Mouse (Mus musculus) limb, embryonic 14.5 days (tissue): ENCODE measurements around the gene Rpap2. TPM values are rescaled to one million over a fixed set of nuclear protein-coding genes. Genes with fewer than 3 reads are reported as not detected.

Experiments used
- ATAC-seq: fragments of 200-750 bp; cut with Nextera tagmentation; 2 replicates; pipeline ENCODE4 v1.8.0; 2017; ENCODE audit warnings: low read depth, moderate number of reproducible peaks, moderate TSS enrichment; ENCODE audit not compliant: low FRiP score
- DNase-seq: peaks from one replicate; pipeline ENCODE4 v3.0.0-alpha.2; 2015; ENCODE audit warnings: low spot score
- H3K27ac ChIP-seq: fragments of 300-500 bp; sonication (generic); replicated peaks from 2 replicates; pipeline ENCODE4 v1.5.1; 2014; ENCODE audit warnings: low read depth, mild to moderate bottlenecking, low read length, moderate library complexity, mixed read lengths
- H3K27me3 ChIP-seq: fragments of 300-500 bp; sonication (generic); 2 replicates; pipeline ENCODE4 v1.6.1; 2014; ENCODE audit warnings: low read length, mixed read lengths; ENCODE audit not compliant: control insufficient read depth, insufficient read depth
- H3K36me3 ChIP-seq: fragments of 300-500 bp; sonication (generic); 2 replicates; pipeline ENCODE4 v1.6.1; 2014; ENCODE audit warnings: mild to moderate bottlenecking, low read length, moderate library complexity, mixed read lengths; ENCODE audit not compliant: control insufficient read depth, insufficient read depth
- H3K4me1 ChIP-seq: fragments of 300-500 bp; sonication (generic); 2 replicates; pipeline ENCODE4 v1.6.1; 2014; ENCODE audit warnings: antibody characterized with exemption, low read length, mixed read lengths; ENCODE audit not compliant: control insufficient read depth, insufficient read depth
- H3K4me2 ChIP-seq: fragments of 300-500 bp; sonication (generic); replicated peaks from 2 replicates; pipeline ENCODE4 v1.6.1; 2014; ENCODE audit warnings: low read depth, mild to moderate bottlenecking, low read length, moderate library complexity; ENCODE audit not compliant: severe bottlenecking
- H3K4me3 ChIP-seq: fragments of 300-500 bp; sonication (generic); replicated peaks from 2 replicates; pipeline ENCODE4 v1.5.1; 2014; ENCODE audit warnings: low read length
- H3K9ac ChIP-seq: fragments of 300-500 bp; sonication (generic); 2 replicates; pipeline ENCODE4 v1.6.1; 2014; ENCODE audit warnings: mild to moderate bottlenecking, low read depth, low read length, moderate library complexity; ENCODE audit not compliant: severe bottlenecking
- H3K9me3 ChIP-seq: fragments of 300-500 bp; sonication (generic); 2 replicates; pipeline ENCODE4 v1.6.1; 2016; ENCODE audit warnings: low read length; ENCODE audit not compliant: control insufficient read depth
- POLR2A ChIP-seq: fragments of 200-500 bp; IDR thresholded peaks from 2 replicates; pipeline ENCODE4 v1.8.0; 2012; ENCODE audit warnings: inconsistent platforms, mild to moderate bottlenecking, moderate library complexity, borderline replicate concordance; ENCODE audit not compliant: insufficient read depth, insufficient read length; ENCODE audit errors: extremely low read depth
- WGBS: fragments of 180-500 bp; shearing (Covaris S2); extraction: QIAGEN DNeasy Blood & Tissue Kit; methylation state at CpG from one replicate; pipeline ENCODE4 v1.1.7; 2014; 5-methylcytosine and 5-hydroxymethylcytosine counted together
- polyA plus RNA-seq, 2 experiments: library from polyadenylated mRNA; depleted of rRNA in 1 of 2; stranded (reverse) in 1 of 2; unstranded in 1 of 2; fragments of >200 nt; fragmentation: Nextera tagmentation in 1 of 2; extraction: Ambion mirVana in 1 of 2; gene quantifications; 2 replicates each; pipeline versions ENCODE4 v1.2.1 to v1.2.3; 2012 to 2014

Rpap2 gene
- polyA plus RNA-seq, 2 experiments: 12.6 to 21.6 TPM

DNA sequence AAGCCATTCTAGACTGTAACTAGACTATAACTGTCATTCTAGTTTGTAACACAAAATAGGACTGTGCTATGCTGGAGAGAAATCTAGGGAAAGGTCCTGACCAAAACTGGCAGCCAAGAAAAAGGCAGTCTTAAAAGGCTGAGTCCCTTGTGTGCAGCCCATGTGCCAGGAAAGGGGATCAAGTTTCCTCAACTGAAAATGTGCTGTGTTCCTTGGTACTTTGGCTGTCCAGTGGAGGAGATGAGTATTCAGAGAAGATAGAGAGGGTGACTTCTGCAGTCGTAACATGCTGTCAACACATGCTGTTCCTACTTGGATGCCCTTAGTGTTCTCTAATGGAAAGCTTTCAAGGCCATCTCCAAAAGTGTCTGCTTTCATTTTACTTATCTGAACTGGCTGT is 39.9 kb downstream of the Rpap2 start:
- Histone ChIP-seq H3K27ac (no peak overlapping the region), H3K4me2 (no peak overlapping the region), H3K27me3 (no peaks in the 10 kb centered on the region), H3K36me3 (peaks cover 26% of the 10 kb centered on the region), H3K4me3 (no peak overlapping the region), H3K4me1 (no peaks in the 10 kb centered on the region), H3K9ac (no peak overlapping the region), H3K9me3 (no peaks in the 10 kb centered on the region)
- DNase-seq (no peak), ATAC-seq (no peak)
- 81% methylated on average over 1 of the region's 1 CpGs for WGBS
- no peak for TF ChIP-seq POLR2A

DNA sequence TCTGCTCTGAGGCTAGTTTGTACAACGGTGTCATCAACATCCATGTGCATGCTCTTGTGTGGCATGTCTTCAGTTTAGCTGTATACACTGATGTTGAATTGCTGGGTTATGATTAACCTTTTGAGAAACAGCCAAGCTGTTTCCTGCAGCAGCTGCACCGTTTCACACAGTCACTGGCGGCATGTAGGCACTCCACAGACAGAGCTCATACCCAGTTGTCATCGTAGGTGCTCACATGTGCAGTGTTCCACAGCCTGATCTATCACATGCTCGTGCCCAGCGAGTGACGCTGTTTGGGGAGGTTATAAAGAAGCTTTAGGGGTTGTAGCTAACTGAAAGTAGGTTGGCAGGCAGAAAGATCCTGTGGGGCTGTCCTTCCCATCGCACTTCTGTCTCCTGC is 41.2 kb downstream of the Rpap2 start:
- DNase-seq (no peak), ATAC-seq (no peak)
- Histone ChIP-seq H3K9ac (no peak overlapping the region), H3K4me2 (no peak overlapping the region), H3K4me3 (no peak overlapping the region), H3K4me1 (no peaks in the 10 kb centered on the region), H3K27me3 (no peaks in the 10 kb centered on the region), H3K36me3 (peaks cover 31% of the 10 kb centered on the region), H3K27ac (no peak overlapping the region), H3K9me3 (no peaks in the 10 kb centered on the region)
- no peak for TF ChIP-seq POLR2A
- 88% methylated on average over 8 of the region's 8 CpGs for WGBS

DNA sequence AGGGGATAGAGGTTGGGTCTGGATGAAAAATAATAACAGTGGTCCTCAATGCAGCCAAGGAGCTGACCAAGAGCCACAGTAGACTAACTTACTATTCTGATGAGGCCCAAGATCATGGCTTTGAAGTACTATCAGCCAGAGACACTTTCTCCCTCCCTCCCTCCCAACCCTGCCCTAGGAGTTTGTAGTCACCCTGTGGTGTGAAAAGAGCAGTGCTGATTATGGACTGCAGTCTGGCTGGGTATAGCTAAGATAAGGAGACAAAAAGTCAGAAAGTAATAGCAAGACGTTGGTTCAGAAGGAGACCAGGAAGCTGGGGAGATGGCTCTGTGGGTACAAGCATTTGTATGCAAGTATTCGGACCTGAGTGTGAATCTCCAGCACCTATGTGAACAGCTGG is 47.4 kb downstream of the Rpap2 start:
- no peak for TF ChIP-seq POLR2A
- H3K27me3 ChIP-seq: no peaks in the 10 kb centered on the region
- H3K36me3 ChIP-seq: peaks cover 14% of the 10 kb centered on the region
- DNase-seq (no peak), ATAC-seq (no peak)
- WGBS: 88% methylated on average over 2 of the region's 2 CpGs
- no peak overlapping the region for H3K4me3 ChIP-seq
- no peak overlapping the region for H3K27ac ChIP-seq
- no peaks in the 10 kb centered on the region for H3K4me1 ChIP-seq
- no peak overlapping the region for H3K9ac ChIP-seq
- no peak overlapping the region for H3K4me2 ChIP-seq
- H3K9me3 ChIP-seq: no peaks in the 10 kb centered on the region

DNA sequence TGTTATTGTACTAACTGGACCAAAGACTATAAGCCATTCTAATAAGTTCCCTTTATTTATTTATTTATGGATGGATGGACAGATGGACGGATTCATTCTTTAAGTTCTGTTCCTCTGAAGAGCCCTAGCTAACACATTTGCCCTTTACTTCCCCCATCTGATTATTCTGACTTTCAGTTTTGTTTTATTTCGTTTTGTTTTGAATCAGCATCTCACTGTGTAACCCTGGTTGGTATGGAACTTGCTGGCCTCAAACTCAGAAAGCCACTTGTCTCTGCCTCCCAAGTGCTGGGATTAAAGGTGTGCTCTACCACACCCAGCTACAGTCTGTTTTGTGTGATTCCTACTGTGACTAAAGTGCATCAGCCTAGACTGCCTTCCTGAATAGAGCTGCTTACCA is 48.8 kb downstream of the Rpap2 start:
- Histone ChIP-seq H3K27me3 (no peaks in the 10 kb centered on the region), H3K9ac (no peak overlapping the region), H3K4me2 (no peak overlapping the region), H3K4me3 (no peak overlapping the region), H3K36me3 (peaks cover 14% of the 10 kb centered on the region), H3K9me3 (no peaks in the 10 kb centered on the region), H3K4me1 (no peaks in the 10 kb centered on the region), H3K27ac (no peak overlapping the region)
- no peak for TF ChIP-seq POLR2A
- no peak for ATAC-seq
- DNase-seq: no peak
- 86% methylated on average over 2 of the region's 2 CpGs for WGBS

GRCm38 (mm10) chr5:107647580-107647979 is 50.4 kb downstream of the Rpap2 start:
- TF ChIP-seq POLR2A: no peak
- DNase-seq: no peak
- H3K9ac ChIP-seq: no peak overlapping the region
- WGBS: 85% methylated on average over 4 of the region's 4 CpGs
- H3K4me3 ChIP-seq: no peak overlapping the region
- no peak for ATAC-seq
- no peaks in the 10 kb centered on the region for H3K4me1 ChIP-seq
- 0 out of 2 replicates have a peak, but pooled peaks cover 5% of the 10 kb centered on the region for H3K36me3 ChIP-seq
- no peaks in the 10 kb centered on the region for H3K9me3 ChIP-seq
- no peak overlapping the region for H3K4me2 ChIP-seq
- no peaks in the 10 kb centered on the region for H3K27me3 ChIP-seq
- H3K27ac ChIP-seq: no peak overlapping the region

DNA sequence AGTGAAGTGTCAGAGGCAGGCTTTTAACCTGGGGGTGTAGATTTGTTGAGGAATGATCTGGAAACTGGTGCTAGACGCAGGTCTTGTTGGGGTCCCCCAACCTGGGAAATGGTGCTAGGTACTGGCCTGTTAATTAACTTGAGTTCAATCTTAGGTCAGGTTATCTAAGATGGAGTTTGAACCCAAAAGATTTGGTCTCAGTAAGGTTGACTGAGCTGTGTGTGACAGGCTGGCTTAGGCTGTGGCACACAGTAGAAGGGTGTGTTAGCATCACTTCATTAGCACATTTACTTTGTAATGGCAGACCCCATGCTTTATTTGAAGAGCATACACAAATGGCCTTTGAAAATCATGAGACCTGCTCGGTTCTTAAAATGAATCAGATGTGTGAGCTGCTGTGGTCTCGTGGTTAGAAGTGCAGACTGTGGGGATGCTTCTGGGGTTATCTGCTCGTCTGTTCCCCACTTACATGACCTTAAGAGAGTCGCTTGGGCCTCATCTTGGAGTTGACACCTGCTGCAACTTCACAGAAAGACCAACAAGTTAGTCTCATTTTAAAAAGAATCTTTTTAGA is 51.5 kb downstream of the Rpap2 start:
- no peaks in the 10 kb centered on the region for H3K9me3 ChIP-seq
- WGBS: 68% methylated on average over 5 of the region's 5 CpGs
- H3K4me3 ChIP-seq: no peak overlapping the region
- H3K9ac ChIP-seq: no peak overlapping the region
- TF ChIP-seq POLR2A: no peak
- ATAC-seq (no peak), DNase-seq (no peak)
- no peak overlapping the region for H3K27ac ChIP-seq
- 0 out of 2 replicates have a peak, but pooled peaks cover 3% of the 10 kb centered on the region for H3K36me3 ChIP-seq
- H3K4me1 ChIP-seq: no peaks in the 10 kb centered on the region
- no peak overlapping the region for H3K4me2 ChIP-seq
- H3K27me3 ChIP-seq: no peaks in the 10 kb centered on the region
